Comparison of ENCODE assay signal across 10 mouse cellular contexts in the genomic region with DNA sequence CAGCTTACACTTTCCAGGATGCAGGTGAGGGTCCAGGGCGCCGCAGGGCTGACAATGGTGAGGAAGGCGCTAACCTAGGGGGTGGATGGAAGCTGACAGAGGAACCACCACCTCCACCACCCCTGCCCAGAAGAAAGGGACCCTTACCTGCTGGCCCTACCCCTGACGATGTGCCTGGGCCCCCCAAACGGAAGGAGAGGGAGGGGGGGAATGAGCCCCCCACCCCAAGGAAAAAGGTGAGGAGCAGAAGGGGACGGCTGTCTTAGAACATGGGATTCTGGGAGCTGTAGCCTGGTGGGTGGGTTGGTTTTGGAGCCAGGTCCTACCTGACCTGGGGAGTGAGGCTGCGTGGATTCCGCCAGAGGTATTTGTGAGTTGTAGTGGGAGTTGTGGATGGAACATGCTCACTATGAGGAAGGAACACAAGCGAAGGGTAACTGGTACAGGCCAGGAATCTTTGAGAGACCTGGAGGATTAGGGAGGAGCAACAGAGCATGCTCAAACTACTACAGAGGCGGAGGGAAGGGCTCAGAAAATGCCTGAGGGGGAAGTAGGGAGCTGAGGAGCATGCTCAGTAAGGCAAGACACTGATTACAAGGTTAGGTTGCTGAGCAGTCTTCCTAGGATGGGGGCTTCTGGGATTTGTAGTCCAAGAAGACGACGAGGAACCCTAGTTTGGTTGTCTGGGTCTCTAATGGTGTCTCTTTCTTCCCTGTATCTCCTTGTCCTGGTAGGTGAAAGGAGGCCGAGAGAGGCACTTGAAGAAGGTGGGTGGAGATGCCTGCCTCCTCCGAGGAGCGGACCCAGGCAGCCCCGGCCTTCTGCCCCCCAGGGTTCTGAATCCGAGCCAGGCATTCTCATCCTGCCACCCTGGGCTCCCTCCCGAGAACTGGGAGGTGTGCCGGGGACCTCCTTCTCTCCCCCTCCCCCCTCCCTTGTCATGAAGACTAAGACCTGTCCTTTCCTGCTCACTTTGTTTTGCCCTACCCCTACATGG. TPM values are rescaled to one million over a fixed set of nuclear protein-coding genes. Genes with fewer than 3 reads are reported as not detected.
DNase-seq lines count a peak whose midpoint lies in the region; ATAC-seq and TF ChIP-seq lines count a peak whose summit lies in the region.
"Had no signal": no experiment of that assay in that cellular context is flagged by ENCODE, and none has a peak within 500 bp of the region (broad histone marks: within the 10 kb centered on the region; RNA-seq: fewer than 3 reads in every experiment).

No protein-coding gene starts in this region.

- H3K4me2 ChIP-seq in hindbrain, postnatal 0 days (ENCODE audit: low read depth, low read length), result no peak overlapping the region
- no peak overlapping the region for H3K4me2 ChIP-seq in hindbrain, embryonic 11.5 days (replicated peaks; ENCODE audit: low read depth, low read length)
- H3K4me2 ChIP-seq in intestine, postnatal 0 days (replicated peaks; ENCODE audit: low read depth), result no peak overlapping the region

- no peaks in the 10 kb centered on the region for H3K27me3 ChIP-seq in hindbrain, postnatal 0 days (ENCODE audit: insufficient read depth, low read length)
- H3K27me3 ChIP-seq in hindbrain, embryonic 11.5 days (ENCODE audit: control insufficient read depth, insufficient read depth, low read length), result no peaks in the 10 kb centered on the region
- no peaks in the 10 kb centered on the region for H3K27me3 ChIP-seq in intestine, postnatal 0 days (replicated peaks; ENCODE audit: control insufficient read depth, insufficient read depth, low read length)

- H3K9ac ChIP-seq in hindbrain, postnatal 0 days (replicated peaks; ENCODE audit: low read length), result no peak overlapping the region
- no peak overlapping the region for H3K9ac ChIP-seq in hindbrain, embryonic 11.5 days (ENCODE audit: low read depth, low read length)
- no peak overlapping the region for H3K9ac ChIP-seq in intestine, postnatal 0 days (ENCODE audit: low read depth, low read length)

- 80% methylated on average over 16 of the region's 19 CpGs for WGBS in hindbrain, postnatal 0 days
- WGBS in hindbrain, embryonic 11.5 days, result 91% methylated on average over 19 of the region's 19 CpGs
- 88% methylated on average over 19 of the region's 19 CpGs for WGBS in intestine, postnatal 0 days

- peak; percentile 63 for DNase-seq in hindbrain, postnatal 0 days (ENCODE audit: low spot score)
- DNase-seq in hindbrain, embryonic 11.5 days (ENCODE audit: low spot score), result no peak
- DNase-seq in right cerebral cortex, adult 2 months (ENCODE audit: low spot score in 2 of 2), result peak; percentile 62 to 64
- DNase-seq in right cerebral cortex, postnatal 25 days, result no peak
- DNase-seq in forelimb bud, embryonic 11.5 days (ENCODE audit: low read depth, low spot score), result peak; percentile 12
- DNase-seq in spleen, postnatal 14 days (ENCODE audit: low spot score in 2 of 2), result no peak
- no peak for DNase-seq in urinary bladder, adult 18-20 months (ENCODE audit: low spot score in 2 of 2)

- H3K9me3 ChIP-seq in hindbrain, postnatal 0 days (ENCODE audit: low read length), result no peaks in the 10 kb centered on the region
- H3K9me3 ChIP-seq in hindbrain, embryonic 11.5 days (ENCODE audit: control insufficient read depth, low read length), result no peaks in the 10 kb centered on the region
- no peaks in the 10 kb centered on the region for H3K9me3 ChIP-seq in intestine, postnatal 0 days (ENCODE audit: control insufficient read depth)

- H3K27ac ChIP-seq in hindbrain, postnatal 0 days, result no peak overlapping the region
- H3K27ac ChIP-seq in hindbrain, embryonic 11.5 days (ENCODE audit: low read depth, low read length), result no peak overlapping the region
- no peak overlapping the region for H3K27ac ChIP-seq in intestine, postnatal 0 days (ENCODE audit: low read depth, low read length)

- TF ChIP-seq CTCF in hindbrain, postnatal 0 days (IDR thresholded peaks at IDR 0.05; ENCODE audit: low read depth), result no peak
- TF ChIP-seq CTCF in intestine, postnatal 0 days (IDR thresholded peaks at IDR 0.05; ENCODE audit: low read depth), result no peak

- no peaks in the 10 kb centered on the region for H3K4me1 ChIP-seq in hindbrain, postnatal 0 days (ENCODE audit: insufficient read depth, low read length)
- H3K4me1 ChIP-seq in hindbrain, embryonic 11.5 days (replicated peaks; ENCODE audit: control insufficient read depth, insufficient read depth, low read length), result no peaks in the 10 kb centered on the region; the same call in 1 of the 2 replicates
- H3K4me1 ChIP-seq in intestine, postnatal 0 days (replicated peaks; ENCODE audit: control insufficient read depth, insufficient read depth, low read length), result no peaks in the 10 kb centered on the region

- ATAC-seq in hindbrain, postnatal 0 days, result no peak
- ATAC-seq in hindbrain, embryonic 11.5 days (ENCODE audit: low FRiP score), result no peak
- no peak for ATAC-seq in intestine, postnatal 0 days

- peaks cover 61% of the 10 kb centered on the region for H3K36me3 ChIP-seq in hindbrain, postnatal 0 days (ENCODE audit: insufficient read depth, low read length)
- H3K36me3 ChIP-seq in hindbrain, embryonic 11.5 days (ENCODE audit: control insufficient read depth, insufficient read depth, low read length), result peaks cover 13% of the 10 kb centered on the region
- peaks cover 72% of the 10 kb centered on the region for H3K36me3 ChIP-seq in intestine, postnatal 0 days (ENCODE audit: control insufficient read depth, insufficient read depth)

- H3K4me3 ChIP-seq in hindbrain, postnatal 0 days (ENCODE audit: low read length), result no peak overlapping the region
- no peak overlapping the region for H3K4me3 ChIP-seq in hindbrain, embryonic 11.5 days (ENCODE audit: low read depth, low read length)
- H3K4me3 ChIP-seq in intestine, postnatal 0 days (ENCODE audit: low read depth, low read length), result no peak overlapping the region

RNA-seq across cellular contexts. Expression of gene Fbxl19, which starts 6.1 kb away (rescaled TPM):
- 191 and 192 TPM in 2 replicates for total RNA-seq in hindbrain, postnatal 0 days (2014; rRNA removed)
- polyA plus RNA-seq in hindbrain, postnatal 0 days (2015; fragmentation: Nextera tagmentation; extraction: Ambion mirVana), result 6.8 and 7.0 TPM in 2 replicates
- polyA plus RNA-seq in hindbrain, embryonic 11.5 days (2014; fragmentation: Nextera tagmentation; extraction: Ambion mirVana), result 6.2 and 10.7 TPM in 2 replicates
- 2.1 and 2.2 TPM in 2 replicates for polyA plus RNA-seq in intestine, postnatal 0 days (2015; fragmentation: Nextera tagmentation; extraction: Ambion mirVana)

RNA-seq across cellular contexts. Expression of gene Ctf2, which starts 18.5 kb away (rescaled TPM):
- not detected in 2 replicates for total RNA-seq in hindbrain, postnatal 0 days (2014; rRNA removed)
- polyA plus RNA-seq in hindbrain, postnatal 0 days (2015; fragmentation: Nextera tagmentation; extraction: Ambion mirVana), result 0.13 TPM in 1 of 2 replicates, not detected in the other
- polyA plus RNA-seq in hindbrain, embryonic 11.5 days (2014; fragmentation: Nextera tagmentation; extraction: Ambion mirVana), result 0.15 and 0.22 TPM in 2 replicates
- not detected in 2 replicates for polyA plus RNA-seq in intestine, postnatal 0 days (2015; fragmentation: Nextera tagmentation; extraction: Ambion mirVana)
- total RNA-seq: left cerebral cortex, adult 8-10 months had no signal

RNA-seq across cellular contexts. Expression of gene Orai3, which starts 19.2 kb away (rescaled TPM):
- total RNA-seq in hindbrain, postnatal 0 days (2014; rRNA removed), result 20.0 and 35.8 TPM in 2 replicates
- 10.8 and 11.3 TPM in 2 replicates for polyA plus RNA-seq in hindbrain, postnatal 0 days (2015; fragmentation: Nextera tagmentation; extraction: Ambion mirVana)
- 6.7 and 8.5 TPM in 2 replicates for polyA plus RNA-seq in hindbrain, embryonic 11.5 days (2014; fragmentation: Nextera tagmentation; extraction: Ambion mirVana)
- 18.7 and 21.8 TPM in 2 replicates for polyA plus RNA-seq in intestine, postnatal 0 days (2015; fragmentation: Nextera tagmentation; extraction: Ambion mirVana)

RNA-seq across cellular contexts. Expression of gene Setd1a, which starts 26.0 kb away (rescaled TPM):
- total RNA-seq in hindbrain, postnatal 0 days (2014; rRNA removed), result 17.8 and 18.2 TPM in 2 replicates
- 10.5 and 16.0 TPM in 2 replicates for polyA plus RNA-seq in hindbrain, postnatal 0 days (2015; fragmentation: Nextera tagmentation; extraction: Ambion mirVana)
- 21.3 and 22.4 TPM in 2 replicates for polyA plus RNA-seq in hindbrain, embryonic 11.5 days (2014; fragmentation: Nextera tagmentation; extraction: Ambion mirVana)
- 9.7 and 9.9 TPM in 2 replicates for polyA plus RNA-seq in intestine, postnatal 0 days (2015; fragmentation: Nextera tagmentation; extraction: Ambion mirVana)

RNA-seq across cellular contexts. Expression of gene Gm49388, which starts 35.0 kb away (rescaled TPM):
- 0.05 and 2.9 TPM in 2 replicates for total RNA-seq in hindbrain, postnatal 0 days (2014; rRNA removed)
- not detected in 2 replicates for polyA plus RNA-seq in hindbrain, postnatal 0 days (2015; fragmentation: Nextera tagmentation; extraction: Ambion mirVana)
- not detected in 2 replicates for polyA plus RNA-seq in hindbrain, embryonic 11.5 days (2014; fragmentation: Nextera tagmentation; extraction: Ambion mirVana)
- not detected in 2 replicates for polyA plus RNA-seq in intestine, postnatal 0 days (2015; fragmentation: Nextera tagmentation; extraction: Ambion mirVana)
- polyA plus RNA-seq: heart, embryonic 16.5 days had no signal

Comparison
In these comparisons a context has a peak if more than half of its experiments do, and no peak if none do; other contexts are left out.
1. DNase-seq: peak in hindbrain, postnatal 0 days (single experiment), right cerebral cortex, adult 2 months (2 of 2) and forelimb bud, embryonic 11.5 days (single experiment); none in hindbrain, embryonic 11.5 days (single experiment), right cerebral cortex, postnatal 25 days (single experiment), spleen, postnatal 14 days (0 of 2) and urinary bladder, adult 18-20 months (0 of 2).